Mouse (Mus musculus) neural tube, embryonic 11.5 days (tissue): ENCODE measurements around the gene Prelid1. TPM values are rescaled to one million over a fixed set of nuclear protein-coding genes. Genes with fewer than 3 reads are reported as not detected.

ENCODE experiments used
- ATAC-seq: fragments of 200-750 bp; cut with Nextera tagmentation; 2 replicates; pipeline ENCODE4 v1.8.0; 2017; ENCODE audit warnings: moderate number of reproducible peaks, mild to moderate bottlenecking, moderate TSS enrichment, moderate library complexity; ENCODE audit not compliant: insufficient read depth, low FRiP score, low TSS enrichment
- DNase-seq: peaks from one replicate; pipeline ENCODE4 v3.0.0-alpha.2; 2015; ENCODE audit warnings: low spot score
- H3K27ac ChIP-seq: fragments of 300-500 bp; sonication (generic); 2 replicates; pipeline ENCODE4 v1.5.1; 2014; ENCODE audit warnings: low read depth, mild to moderate bottlenecking, low read length
- H3K27me3 ChIP-seq: fragments of 300-500 bp; sonication (generic); 2 replicates; pipeline ENCODE4 v1.6.1; 2014; ENCODE audit warnings: mild to moderate bottlenecking, low read length, mixed read lengths; ENCODE audit not compliant: control insufficient read depth, insufficient read depth
- H3K36me3 ChIP-seq: fragments of 300-500 bp; sonication (generic); 2 replicates; pipeline ENCODE4 v1.6.1; 2014; ENCODE audit warnings: mild to moderate bottlenecking, low read length, moderate library complexity, mixed read lengths; ENCODE audit not compliant: control insufficient read depth, insufficient read depth
- H3K4me1 ChIP-seq: fragments of 300-500 bp; sonication (generic); 2 replicates; pipeline ENCODE4 v1.6.1; 2014; ENCODE audit warnings: low read length, mixed read lengths; ENCODE audit not compliant: control insufficient read depth, insufficient read depth
- H3K4me2 ChIP-seq: fragments of 300-500 bp; sonication (generic); 2 replicates; pipeline ENCODE4 v1.6.1; 2014; ENCODE audit warnings: low read depth, mild to moderate bottlenecking, moderate library complexity
- H3K4me3 ChIP-seq: fragments of 300-500 bp; sonication (generic); 2 replicates; pipeline ENCODE4 v1.5.1; 2014; ENCODE audit warnings: low read depth, low read length
- H3K9ac ChIP-seq: fragments of 300-500 bp; sonication (generic); 2 replicates; pipeline ENCODE4 v1.6.1; 2014; ENCODE audit warnings: mild to moderate bottlenecking, low read length
- H3K9me3 ChIP-seq: fragments of 300-500 bp; sonication (generic); 2 replicates; pipeline ENCODE4 v1.6.1; 2016; ENCODE audit warnings: low read length; ENCODE audit not compliant: control insufficient read depth
- WGBS: fragments of 180-500 bp; shearing (Covaris S2); extraction: QIAGEN DNeasy Blood & Tissue Kit; methylation state at CpG from one replicate; pipeline ENCODE4 v1.1.7; 2014; 5-methylcytosine and 5-hydroxymethylcytosine counted together
- polyA plus RNA-seq: library from polyadenylated mRNA; unstranded; fragments of >200 nt; fragmentation: Nextera tagmentation; extraction: Ambion mirVana; gene quantifications from 2 replicates; pipeline ENCODE4 v1.2.1, GENCODE M21; 2014

The Prelid1 gene
- polyA plus RNA-seq, 1 experiment from 2014 or later, result 417 TPM

DNA sequence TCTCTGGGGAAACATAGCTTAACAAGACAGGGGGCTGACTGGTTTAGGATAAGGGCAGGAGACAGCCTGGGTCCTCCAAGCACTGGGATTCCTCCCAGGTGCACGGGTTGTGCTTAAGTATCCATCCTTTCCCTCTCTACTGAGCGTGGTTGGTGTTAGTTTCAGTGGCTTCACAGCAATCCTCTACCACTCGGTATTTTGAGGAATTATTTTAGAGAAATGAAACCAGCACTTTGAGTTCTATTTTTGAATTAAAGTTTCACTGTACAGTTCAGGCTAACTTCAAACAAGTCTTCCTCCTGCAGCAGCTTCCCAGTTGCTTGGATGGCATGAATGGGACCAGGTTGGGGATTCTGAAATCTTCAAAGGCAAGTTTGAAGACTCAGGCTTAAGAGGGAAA, 1.9 kb upstream of the Prelid1 start:
- no peaks in the 10 kb centered on the region for H3K27me3 ChIP-seq
- no peak overlapping the region for H3K27ac ChIP-seq
- peaks cover 17% of the 10 kb centered on the region for H3K4me1 ChIP-seq
- ATAC-seq (no peak), DNase-seq (no peak)
- H3K4me2 ChIP-seq, result no peak overlapping the region
- H3K36me3 ChIP-seq, result peaks cover 5% of the 10 kb centered on the region
- 84% methylated on average over 3 of the region's 3 CpGs for WGBS
- no peak overlapping the region for H3K9ac ChIP-seq
- no peaks in the 10 kb centered on the region for H3K9me3 ChIP-seq
- no peak overlapping the region for H3K4me3 ChIP-seq

DNA sequence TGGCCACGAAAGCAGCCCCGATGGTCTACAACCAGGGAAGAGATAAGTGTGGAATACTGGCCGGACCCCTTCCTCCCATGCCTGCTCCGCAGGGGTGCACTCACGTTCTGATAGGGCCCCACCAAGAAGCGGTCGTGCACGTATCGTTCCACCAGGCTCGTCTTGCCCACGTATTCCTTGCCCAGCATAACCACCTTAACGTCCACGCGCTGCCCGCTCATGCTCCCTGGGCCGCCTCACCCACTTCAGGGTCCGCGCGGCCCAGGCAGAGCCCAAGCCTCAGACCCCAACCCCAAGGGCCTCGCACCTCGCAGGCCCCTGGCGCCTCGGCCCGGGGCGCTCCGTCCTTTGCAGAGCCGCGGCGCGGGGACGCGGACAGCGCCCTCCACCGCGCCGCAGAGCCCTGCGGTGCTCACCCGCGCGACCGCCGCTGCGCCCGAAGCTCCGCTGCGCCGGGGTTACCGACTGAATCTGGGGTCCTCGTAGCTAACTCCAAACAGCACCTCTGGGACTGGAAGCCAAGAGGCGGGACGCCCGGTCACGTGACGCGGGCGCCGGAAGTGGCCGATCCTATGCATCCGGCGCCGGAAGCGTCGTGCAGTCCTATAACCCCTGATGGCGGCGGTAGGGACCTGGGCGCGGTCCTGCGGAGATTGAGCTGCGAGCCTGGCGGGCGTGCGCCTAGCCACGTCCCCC, 1.3 kb downstream of the Prelid1 start, which contains the start of gene Rab24:
Gene Rab24, minus strand, starts transcription at position 513 of the 696 bp plus-strand sequence.
- WGBS, result under 1% methylated on average over 73 of the region's 73 CpGs
- ATAC-seq (peak; percentile 85), DNase-seq (peak; percentile 95)
- Histone ChIP-seq H3K4me3 (peak within 1 kb of the TSS; percentile 97), H3K4me1 (peaks cover 19% of the 10 kb centered on the region), H3K9ac (peak within 1 kb of the TSS; percentile 89), H3K9me3 (no peaks in the 10 kb centered on the region), H3K36me3 (peaks cover 17% of the 10 kb centered on the region), H3K27ac (peak within 1 kb of the TSS; percentile 67), H3K4me2 (peak within 1 kb of the TSS; percentile 96), H3K27me3 (no peaks in the 10 kb centered on the region)

DNA sequence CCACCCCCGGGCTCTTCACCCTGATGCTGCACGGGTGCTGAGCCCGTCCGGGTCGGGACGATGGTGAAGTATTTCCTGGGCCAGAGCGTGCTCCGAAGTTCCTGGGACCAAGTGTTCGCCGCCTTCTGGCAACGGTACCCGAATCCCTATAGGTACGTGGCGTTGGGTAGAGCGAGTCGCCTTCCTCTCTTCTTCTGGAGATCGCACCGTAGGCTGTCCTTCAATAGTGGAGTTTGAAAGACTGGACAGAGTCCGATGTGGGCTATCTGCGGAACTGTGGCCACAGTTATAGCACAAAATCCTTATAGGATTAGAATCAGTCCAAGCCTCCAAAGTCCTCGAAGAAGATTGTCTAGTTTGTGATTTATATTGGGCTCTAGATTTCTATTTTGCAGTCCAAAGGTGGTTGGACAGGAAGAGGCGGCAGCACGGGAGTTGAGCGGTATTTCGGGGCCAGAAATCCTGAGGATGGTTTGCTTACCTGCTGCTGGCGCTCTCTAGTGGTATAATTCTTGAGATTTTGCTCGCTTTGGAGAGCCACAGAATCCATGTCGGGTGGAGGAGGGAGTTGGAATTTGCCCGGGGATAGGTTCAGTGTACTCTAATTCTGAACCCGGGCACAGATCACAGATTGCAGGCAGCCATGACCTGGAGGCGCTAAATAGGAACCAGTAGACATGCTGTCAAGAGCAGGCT, 2.0 kb downstream of the Prelid1 start:
- Histone ChIP-seq H3K36me3 (peaks cover 17% of the 10 kb centered on the region), H3K27me3 (no peaks in the 10 kb centered on the region), H3K9me3 (no peaks in the 10 kb centered on the region), H3K9ac (peak overlapping the region; percentile 89), H3K4me3 (peak overlapping the region; percentile 97), H3K27ac (no peak overlapping the region; the same call in 1 of the 2 replicates), H3K4me1 (peaks cover 19% of the 10 kb centered on the region), H3K4me2 (peak overlapping the region; percentile 96)
- DNase-seq (peak; percentile 38), ATAC-seq (peak; percentile 17; the same call in 1 of the 2 replicates)
- under 1% methylated on average over 31 of the region's 31 CpGs for WGBS

DNA sequence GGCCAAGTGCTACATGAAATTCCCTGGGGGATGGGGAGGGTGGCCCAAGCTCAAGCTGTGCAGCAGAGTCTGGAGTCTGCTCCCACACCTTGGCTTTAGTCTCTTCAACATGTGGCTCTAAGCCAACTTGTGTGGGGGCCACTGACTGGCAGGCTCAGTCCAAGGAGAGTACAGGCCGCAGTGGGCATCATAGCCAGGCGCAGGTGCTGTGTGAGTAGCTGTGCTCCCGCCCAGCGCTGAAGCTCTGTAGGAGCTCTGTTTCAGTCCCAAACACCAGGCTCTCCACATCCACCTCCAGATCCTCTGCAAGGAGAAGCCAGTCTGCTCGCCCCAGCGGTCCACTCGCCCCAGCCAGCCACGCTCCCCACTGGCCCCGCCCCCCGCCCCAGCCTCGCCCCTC, 5.3 kb downstream of the Prelid1 start:
- Histone ChIP-seq H3K27me3 (no peaks in the 10 kb centered on the region), H3K36me3 (peaks cover 16% of the 10 kb centered on the region), H3K27ac (no peak overlapping the region), H3K4me2 (no peak overlapping the region), H3K4me1 (peaks cover 28% of the 10 kb centered on the region), H3K4me3 (no peak overlapping the region), H3K9me3 (no peaks in the 10 kb centered on the region), H3K9ac (no peak overlapping the region)
- ATAC-seq, result no peak
- 80% methylated on average over 8 of the region's 11 CpGs for WGBS
- no peak for DNase-seq

DNA sequence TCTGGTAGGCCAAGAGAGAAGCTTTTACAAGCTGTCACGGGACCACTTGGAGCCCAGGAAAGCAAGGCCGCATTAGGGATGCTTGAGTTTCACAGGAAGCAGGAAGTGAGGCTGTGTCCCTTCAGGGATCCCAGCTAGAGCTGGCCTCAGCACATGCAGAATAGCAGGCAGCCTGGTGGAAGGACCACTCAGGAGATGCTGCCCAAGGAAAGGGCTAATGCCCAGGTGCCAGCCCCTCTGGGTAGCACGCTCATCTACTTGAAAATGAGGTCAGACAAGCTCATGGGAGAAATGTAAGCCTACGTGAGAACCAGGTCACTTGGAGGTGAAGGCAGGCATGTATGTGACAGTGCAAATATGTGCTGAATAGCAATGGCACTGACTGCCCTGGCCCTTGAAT, 6.9 kb downstream of the Prelid1 start:
- Histone ChIP-seq H3K9ac (no peak overlapping the region), H3K4me2 (0 out of 2 replicates have a peak overlapping the region, but pooled peaks have one; percentile 4), H3K36me3 (peaks cover 16% of the 10 kb centered on the region), H3K27ac (no peak overlapping the region), H3K4me1 (peaks cover 22% of the 10 kb centered on the region), H3K27me3 (no peaks in the 10 kb centered on the region), H3K9me3 (no peaks in the 10 kb centered on the region), H3K4me3 (no peak overlapping the region)
- DNase-seq, result no peak
- ATAC-seq, result no peak
- 59% methylated on average over 4 of the region's 4 CpGs for WGBS

DNA sequence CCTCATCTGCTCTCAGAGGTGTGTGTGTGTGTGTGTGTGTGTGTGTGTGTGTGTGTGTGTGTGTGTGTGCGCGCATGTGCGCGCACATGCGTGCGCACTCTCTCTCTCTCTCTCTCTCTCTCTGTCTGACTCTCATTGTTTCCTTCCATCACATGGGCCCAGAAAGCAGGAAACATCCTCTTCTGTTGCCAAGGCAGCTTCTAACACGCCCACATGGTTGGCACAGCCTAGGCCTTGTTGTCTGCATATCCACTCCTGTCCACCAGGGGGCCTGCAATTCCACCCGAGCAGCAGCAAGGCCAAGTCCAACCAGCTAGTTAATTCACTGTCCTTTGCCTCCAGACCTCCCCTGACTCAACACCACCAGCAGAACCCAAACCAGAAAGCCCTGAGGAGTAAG, 7.3 kb downstream of the Prelid1 start:
- Histone ChIP-seq H3K4me3 (0 out of 2 replicates have a peak overlapping the region, but pooled peaks have one; percentile 62), H3K27me3 (no peaks in the 10 kb centered on the region), H3K27ac (no peak overlapping the region), H3K4me2 (no peak overlapping the region), H3K9me3 (no peaks in the 10 kb centered on the region), H3K36me3 (peaks cover 16% of the 10 kb centered on the region), H3K9ac (no peak overlapping the region; the same call in 1 of the 2 replicates), H3K4me1 (peaks cover 21% of the 10 kb centered on the region)
- WGBS, result 51% methylated on average over 8 of the region's 8 CpGs
- DNase-seq (peak; percentile 76), ATAC-seq (no peak)

DNA sequence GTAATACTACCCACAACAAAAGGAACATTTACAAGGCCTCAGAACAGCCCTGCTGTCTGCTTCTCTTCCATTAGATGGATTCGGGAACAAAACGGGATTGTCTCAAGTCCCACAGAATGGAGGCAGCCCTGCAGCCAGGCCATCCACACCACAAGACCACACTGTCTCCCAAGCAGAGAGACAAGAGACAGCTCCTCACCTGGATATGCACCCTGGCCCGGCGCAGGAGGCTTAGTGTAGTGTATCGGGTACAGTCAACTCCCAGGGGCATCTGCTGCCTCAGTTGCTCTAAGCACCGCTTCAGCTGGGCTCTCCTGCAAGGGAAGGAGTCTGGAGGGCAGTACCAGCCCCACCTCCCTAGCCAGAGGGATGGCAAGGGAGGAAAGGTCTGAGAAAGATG, 7.9 kb downstream of the Prelid1 start:
- no peak for ATAC-seq
- H3K36me3 ChIP-seq, result peaks cover 16% of the 10 kb centered on the region
- no peak overlapping the region for H3K27ac ChIP-seq
- H3K9ac ChIP-seq, result peak overlapping the region; percentile 63
- peaks cover 16% of the 10 kb centered on the region for H3K4me1 ChIP-seq
- peak overlapping the region; percentile 62 for H3K4me3 ChIP-seq
- no peaks in the 10 kb centered on the region for H3K27me3 ChIP-seq
- peak overlapping the region; percentile 81 for H3K4me2 ChIP-seq
- no peaks in the 10 kb centered on the region for H3K9me3 ChIP-seq
- WGBS, result 88% methylated on average over 6 of the region's 6 CpGs
- DNase-seq, result no peak

DNA sequence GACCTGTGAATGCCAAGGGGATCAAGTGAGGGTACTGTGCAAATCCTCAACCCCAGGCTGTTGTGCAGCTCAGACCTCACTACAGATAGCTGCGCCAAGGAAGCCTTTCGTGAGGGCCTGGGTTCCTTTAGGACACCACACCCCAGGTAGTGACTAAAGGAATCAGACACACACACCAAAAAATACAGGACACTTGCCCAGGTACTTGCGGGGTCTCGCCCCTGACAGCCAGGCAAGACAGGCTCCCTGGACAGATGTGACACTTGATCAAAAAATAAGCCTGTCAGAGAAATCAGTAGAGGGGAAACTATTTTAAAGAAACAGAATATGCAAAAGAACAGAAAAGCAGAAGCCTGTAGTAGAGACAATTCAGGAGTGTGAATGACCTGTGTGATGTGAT, 8.3 kb downstream of the Prelid1 start:
- peaks cover 15% of the 10 kb centered on the region for H3K36me3 ChIP-seq
- H3K4me2 ChIP-seq, result peak overlapping the region; percentile 81
- ATAC-seq (no peak), DNase-seq (no peak)
- H3K4me1 ChIP-seq, result peaks cover 12% of the 10 kb centered on the region
- H3K4me3 ChIP-seq, result peak overlapping the region; percentile 62
- H3K9me3 ChIP-seq, result no peaks in the 10 kb centered on the region
- H3K9ac ChIP-seq, result peak overlapping the region; percentile 63
- H3K27ac ChIP-seq, result no peak overlapping the region
- WGBS, result 87% methylated on average over 4 of the region's 4 CpGs
- H3K27me3 ChIP-seq, result no peaks in the 10 kb centered on the region
